Mouse (Mus musculus): ENCODE results near the gene Zfp691. TPM values are rescaled to one million over a fixed set of nuclear protein-coding genes. Genes with fewer than 3 reads are reported as not detected.

The Zfp691 gene
- total and polyA plus RNA-seq, 3 experiments = 6.7 to 9.9 TPM; not detected in 1

DNA sequence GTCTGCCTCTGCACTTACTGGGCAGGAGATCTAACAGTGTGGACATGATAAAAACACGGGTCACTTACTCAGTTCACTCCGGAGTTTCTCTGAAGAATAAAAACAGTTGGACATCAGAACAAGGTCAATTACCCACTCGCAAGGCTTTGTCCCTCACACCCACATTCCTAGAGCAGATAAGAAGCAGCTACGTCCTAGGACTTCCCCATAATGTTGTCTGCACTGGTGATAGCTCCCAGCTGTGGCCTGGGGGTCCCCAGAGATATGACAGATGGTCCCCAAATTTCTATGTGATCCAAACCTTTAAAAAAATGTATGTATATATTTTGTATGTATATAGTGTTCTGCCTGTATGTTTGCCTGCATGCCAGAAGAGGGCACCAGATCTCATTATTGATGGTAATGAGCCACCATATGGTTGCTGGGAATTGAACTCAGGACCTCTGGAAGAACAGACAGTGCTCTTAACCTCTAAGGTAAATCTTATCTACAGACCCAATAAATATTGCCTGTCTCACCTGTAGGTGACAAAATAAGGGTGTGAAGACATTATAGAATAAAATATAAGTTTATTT is 6.2 kb upstream of the Zfp691 start (continued):
- TF ChIP-seq HCFC1 (IDR thresholded peaks at IDR 0.05; ENCODE audit: low read depth, low read length) (no peak), USF2 (IDR thresholded peaks at IDR 0.05; ENCODE audit: borderline replicate concordance in 1 of 2, insufficient read depth in 1 of 2, low read depth in 1 of 2, low read length in 2 of 2) (no peak)

DNA sequence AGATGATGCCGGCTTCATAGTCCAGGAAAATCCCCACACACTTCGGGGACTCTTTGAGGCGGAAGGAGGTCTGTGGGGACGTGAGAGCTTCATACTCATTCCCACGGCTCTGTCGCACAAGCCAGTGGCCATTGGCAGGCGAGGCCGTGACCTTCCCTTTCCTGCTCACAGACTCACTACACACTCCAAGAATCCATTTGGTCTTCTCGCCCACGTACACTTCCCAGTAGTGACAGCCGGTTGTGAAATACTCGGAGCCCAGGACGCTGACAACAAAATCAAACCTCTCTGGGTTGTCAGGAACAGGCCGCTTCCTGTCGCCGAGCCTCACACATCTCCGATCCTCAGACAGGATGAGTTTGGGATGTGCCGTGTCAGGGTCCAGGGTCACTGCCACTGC is 4.3 kb upstream of the Zfp691 start:
- Histone ChIP-seq H3K4me1 (ENCODE audit: control insufficient read depth in 1 of 2, insufficient read depth in 2 of 2, low read length in 2 of 2) (peaks cover 2 to 20% of the 10 kb centered on the region in 2 experiments), H3K9ac (ENCODE audit: control insufficient read depth, low read depth, low read length, poor library complexity, severe bottlenecking) (no peak overlapping the region), H3K9me3 (replicated peaks; ENCODE audit: insufficient read depth, low read length) (no peaks in the 10 kb centered on the region), H3K27me3 (ENCODE audit: control insufficient read depth in 1 of 2, insufficient read depth in 2 of 2, low read length in 2 of 2) (no peaks in the 10 kb centered on the region), H3K79me2 (ENCODE audit: control insufficient read depth, insufficient read depth, low read length, poor library complexity) (peaks cover 6% of the 10 kb centered on the region), H3K36me3 (ENCODE audit: control insufficient read depth in 1 of 2, insufficient read depth in 2 of 2, low read length in 2 of 2) (peaks cover 16 to 22% of the 10 kb centered on the region in 2 experiments), H3K27ac (ENCODE audit: control insufficient read depth, low read depth, low read length) (no peak overlapping the region), H3K4me3 (ENCODE audit: control insufficient read depth in 1 of 2, insufficient read depth in 1 of 2, low read depth in 2 of 2, low read length in 2 of 2) (no peak overlapping the region)
- TF ChIP-seq POLR2AphosphoS2 (IDR thresholded peaks at IDR 0.05; ENCODE audit: low read length) = peak; percentile 19; the same call in 1 of the 2 replicates
- TF ChIP-seq RAD21 (IDR thresholded peaks at IDR 0.05; ENCODE audit: low read depth, low read length) = no peak
- DNase-seq (ENCODE audit: low read depth, low spot score) = no peak

DNA sequence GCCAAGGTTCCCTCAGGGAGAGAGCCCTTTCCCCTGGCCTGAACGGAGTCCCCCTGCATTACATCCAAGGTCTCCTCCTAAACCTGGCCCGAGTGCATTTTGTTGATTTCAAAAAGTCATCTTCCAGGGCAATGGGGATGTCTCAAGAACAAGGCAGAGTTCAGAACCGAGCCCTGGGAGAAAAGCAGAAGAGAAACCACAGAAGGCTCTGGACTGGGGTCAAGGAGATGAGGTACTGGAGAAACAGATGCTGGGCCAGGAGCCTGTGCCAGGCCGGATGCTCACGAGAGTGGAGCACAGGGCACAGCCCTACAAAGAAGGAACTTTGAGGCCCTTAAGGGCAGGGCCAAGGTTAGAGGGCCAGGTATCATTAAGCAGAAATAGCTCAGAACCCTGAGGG is 3.7 kb upstream of the Zfp691 start:
- no peak overlapping the region for H3K27ac ChIP-seq (ENCODE audit: control insufficient read depth, low read depth, low read length)
- H3K79me2 ChIP-seq (ENCODE audit: control insufficient read depth, insufficient read depth, low read length, poor library complexity) = peaks cover 10% of the 10 kb centered on the region
- H3K27me3 ChIP-seq (ENCODE audit: control insufficient read depth in 1 of 2, insufficient read depth in 2 of 2, low read length in 2 of 2) = no peaks in the 10 kb centered on the region
- no peak for TF ChIP-seq USF2 (IDR thresholded peaks at IDR 0.05; ENCODE audit: borderline replicate concordance in 1 of 2, insufficient read depth in 1 of 2, low read depth in 1 of 2, low read length in 2 of 2)
- no peak for TF ChIP-seq NRF1 (IDR thresholded peaks at IDR 0.05; ENCODE audit: insufficient read depth, low read depth, low read length, poor library complexity, severe bottlenecking)
- no peak for TF ChIP-seq CHD1 (IDR thresholded peaks at IDR 0.05; ENCODE audit: low read depth, low read length)
- no peak for TF ChIP-seq RAD21 (IDR thresholded peaks at IDR 0.05; ENCODE audit: low read depth, low read length)
- no peak for TF ChIP-seq SIN3A (IDR thresholded peaks at IDR 0.05; ENCODE audit: low read length)
- TF ChIP-seq TAL1 (IDR thresholded peaks at IDR 0.05; ENCODE audit: low read length) = no peak
- no peak for TF ChIP-seq POLR2AphosphoS2 (IDR thresholded peaks at IDR 0.05; ENCODE audit: low read length)
- TF ChIP-seq ZC3H11A (IDR thresholded peaks at IDR 0.05; ENCODE audit: low read depth, low read length) = no peak
- TF ChIP-seq SMC3 (IDR thresholded peaks at IDR 0.05; ENCODE audit: low read depth, low read length) = no peak
- no peak for TF ChIP-seq MAFK (IDR thresholded peaks at IDR 0.05; ENCODE audit: borderline replicate concordance, low read depth, low read length)
- TF ChIP-seq ZNF384 (IDR thresholded peaks at IDR 0.05; ENCODE audit: low read depth, low read length) = no peak
- no peak for TF ChIP-seq JUND (IDR thresholded peaks at IDR 0.05; ENCODE audit: low read depth, low read length)
- no peak for TF ChIP-seq MYB (IDR thresholded peaks at IDR 0.05; ENCODE audit: low read depth, low read length)
- no peak for TF ChIP-seq TCF12 (IDR thresholded peaks at IDR 0.05; ENCODE audit: low read depth, low read length)
- no peak overlapping the region for H3K4me3 ChIP-seq (ENCODE audit: control insufficient read depth in 1 of 2, insufficient read depth in 1 of 2, low read depth in 2 of 2, low read length in 2 of 2)
- peaks cover 2 to 23% of the 10 kb centered on the region in 2 experiments for H3K4me1 ChIP-seq (ENCODE audit: control insufficient read depth in 1 of 2, insufficient read depth in 2 of 2, low read length in 2 of 2)
- DNase-seq (ENCODE audit: low read depth, low spot score) = no peak
- H3K9ac ChIP-seq (ENCODE audit: control insufficient read depth, low read depth, low read length, poor library complexity, severe bottlenecking) = no peak overlapping the region
- H3K36me3 ChIP-seq (ENCODE audit: control insufficient read depth in 1 of 2, insufficient read depth in 2 of 2, low read length in 2 of 2) = peaks cover 15 to 20% of the 10 kb centered on the region in 2 experiments
- no peaks in the 10 kb centered on the region for H3K9me3 ChIP-seq (replicated peaks; ENCODE audit: insufficient read depth, low read length)
